Comparison of ENCODE assay signal across 9 mouse cellular contexts in genomic region chr1:191977187-191977586, GRCm38 (mm10). TPM values are rescaled to one million over a fixed set of nuclear protein-coding genes. Genes with fewer than 3 reads are reported as not detected.
DNase-seq lines count a peak whose midpoint lies in the region; ATAC-seq lines count a peak whose summit lies in the region.
"Had no signal": no experiment of that assay in that cellular context is flagged by ENCODE, and none has a peak within 500 bp of the region (broad histone marks: within the 10 kb centered on the region; RNA-seq: fewer than 3 reads in every experiment).

Rd3 (plus strand) TSS chr1:191977370.

- no peak within 1 kb of the TSS for H3K4me2 ChIP-seq in hindbrain, embryonic 11.5 days (replicated peaks; ENCODE audit: low read depth, low read length)
- no peak within 1 kb of the TSS for H3K4me2 ChIP-seq in stomach, embryonic 14.5 days (replicated peaks; ENCODE audit: low read depth, low read length)

- H3K27me3 ChIP-seq in hindbrain, embryonic 11.5 days (ENCODE audit: control insufficient read depth, insufficient read depth, low read length): no peaks in the 10 kb centered on the region
- no peaks in the 10 kb centered on the region for H3K27me3 ChIP-seq in hindbrain, embryonic 10.5 days (ENCODE audit: insufficient read depth, poor library complexity, severe bottlenecking)
- no peaks in the 10 kb centered on the region for H3K27me3 ChIP-seq in stomach, embryonic 14.5 days (ENCODE audit: control insufficient read depth, insufficient read depth, low read length)

- 54% methylated on average over 5 of the region's 5 CpGs for whole genome bisulfite sequencing in hindbrain, embryonic 11.5 days
- 58% methylated on average over 5 of the region's 5 CpGs for WGBS in hindbrain, embryonic 10.5 days
- 40% methylated on average over 5 of the region's 5 CpGs for WGBS in stomach, embryonic 14.5 days

- no peaks in the 10 kb centered on the region for H3K9me3 ChIP-seq in hindbrain, embryonic 11.5 days (ENCODE audit: control insufficient read depth, low read length)
- no peaks in the 10 kb centered on the region for H3K9me3 ChIP-seq in hindbrain, embryonic 10.5 days
- no peaks in the 10 kb centered on the region for H3K9me3 ChIP-seq in stomach, embryonic 14.5 days (ENCODE audit: control insufficient read depth, low read depth, low read length)

- no peaks in the 10 kb centered on the region for H3K4me1 ChIP-seq in hindbrain, embryonic 11.5 days (replicated peaks; ENCODE audit: control insufficient read depth, insufficient read depth, low read length)
- H3K4me1 ChIP-seq in hindbrain, embryonic 10.5 days (replicated peaks): peaks cover 26% of the 10 kb centered on the region
- peaks cover 13% of the 10 kb centered on the region; the same call in 1 of the 2 replicates for H3K4me1 ChIP-seq in stomach, embryonic 14.5 days (ENCODE audit: control insufficient read depth, insufficient read depth, low read length)

- no peak within 1 kb of the TSS for H3K9ac ChIP-seq in hindbrain, embryonic 11.5 days (ENCODE audit: low read depth, low read length)
- no peak within 1 kb of the TSS for H3K9ac ChIP-seq in stomach, embryonic 14.5 days (replicated peaks; ENCODE audit: low read depth, low read length)

- no peak for ATAC-seq in hindbrain, embryonic 11.5 days (ENCODE audit: low FRiP score)
- 0 out of 2 replicates have a peak, but pooled peaks have one; percentile 24 for ATAC-seq in common myeloid progenitor, adult 5-6 weeks (replicated peaks; ENCODE audit: low read depth, poor library complexity, severe bottlenecking)
- ATAC-seq in stomach, embryonic 14.5 days (ENCODE audit: insufficient number of reproducible peaks, insufficient read depth, low FRiP score, low read depth): peak; percentile 53; the same call in 1 of the 2 replicates

- intact Hi-C loops in heart, postnatal 36 days (cut with DNase I): no loop called here

- peak; percentile 32 for DNase-seq in hindbrain, embryonic 11.5 days (ENCODE audit: low spot score)
- DNase-seq in hindbrain, embryonic 10.5 days (ENCODE audit: low spot score): no peak
- peak; percentile 35 to 40 for DNase-seq in frontal cortex, postnatal 14 days (ENCODE audit: low spot score in 2 of 2)
- DNase-seq in lung, postnatal 10 days: peak; percentile 64
- DNase-seq in spleen, postnatal 14 days (ENCODE audit: low spot score in 2 of 2): no peak
- no peak for DNase-seq in heart, postnatal 36 days

- H3K4me3 ChIP-seq in hindbrain, embryonic 11.5 days (ENCODE audit: low read depth, low read length): no peak within 1 kb of the TSS
- H3K4me3 ChIP-seq in hindbrain, embryonic 10.5 days: no peak within 1 kb of the TSS
- H3K4me3 ChIP-seq in stomach, embryonic 14.5 days (ENCODE audit: low read depth, low read length): no peak within 1 kb of the TSS

- H3K36me3 ChIP-seq in hindbrain, embryonic 11.5 days (ENCODE audit: control insufficient read depth, insufficient read depth, low read length): no peaks in the 10 kb centered on the region
- no peaks in the 10 kb centered on the region for H3K36me3 ChIP-seq in hindbrain, embryonic 10.5 days
- no peaks in the 10 kb centered on the region for H3K36me3 ChIP-seq in stomach, embryonic 14.5 days (ENCODE audit: control insufficient read depth, insufficient read depth, low read length)

- H3K27ac ChIP-seq in hindbrain, embryonic 11.5 days (ENCODE audit: low read depth, low read length): no peak within 1 kb of the TSS
- H3K27ac ChIP-seq in hindbrain, embryonic 10.5 days: no peak within 1 kb of the TSS
- H3K27ac ChIP-seq in stomach, embryonic 14.5 days (ENCODE audit: low read length): no peak within 1 kb of the TSS

RNA-seq across cellular contexts. Expression of gene Rd3, which starts in this region (rescaled TPM):
- polyA plus RNA-seq in hindbrain, embryonic 11.5 days (2014; fragmentation: Nextera tagmentation; extraction: Ambion mirVana): 2.1 and 3.8 TPM in 2 replicates
- 1.1 and 2.9 TPM in 2 replicates for polyA plus RNA-seq in hindbrain, embryonic 10.5 days (2016; fragmentation: Nextera tagmentation; extraction: Ambion mirVana)
- not detected in 2 replicates for total RNA-seq in common myeloid progenitor, adult 5-6 weeks (2017)
- polyA plus RNA-seq in stomach, embryonic 14.5 days (2014; fragmentation: Nextera tagmentation; extraction: Ambion mirVana): 0.28 and 0.41 TPM in 2 replicates
- under 1 TPM; 0.16 to 0.53 TPM for total RNA-seq in heart, postnatal 36 days (2021)
- total RNA-seq: gastrocnemius, postnatal 4 days had no signal

Comparison
In these comparisons a context has a peak if more than half of its experiments do, and no peak if none do; other contexts are left out.
1. DNase-seq: peak in hindbrain, embryonic 11.5 days (single experiment), frontal cortex, postnatal 14 days (2 of 2) and lung, postnatal 10 days (single experiment); none in hindbrain, embryonic 10.5 days (single experiment), spleen, postnatal 14 days (0 of 2) and heart, postnatal 36 days (0 of 2).
2. Peak in ATAC-seq in common myeloid progenitor, adult 5-6 weeks; RNA of the gene not detected or under 1 TPM.
3. Peak in ATAC-seq in stomach, embryonic 14.5 days; RNA of the gene not detected or under 1 TPM.